Mouse (Mus musculus) E14TG2a.4 (cell line): ENCODE data around the gene Man1c1.

Source experiments
- CTCF ChIP-seq: conservative IDR thresholded peaks from 2 replicates; pipeline ENCODE4 v1.5.1; 2014; ENCODE audit warnings: low read length
- NANOG ChIP-seq: IDR thresholded peaks from 2 replicates; pipeline ENCODE4 v1.6.1; 2014; ENCODE audit warnings: borderline replicate concordance, low read length, mixed read lengths
- POU5F1 ChIP-seq: IDR thresholded peaks from 2 replicates; pipeline ENCODE4 v1.6.1; 2014; ENCODE audit warnings: low read length, borderline replicate concordance

GRCm38 (mm10) chr4:134603553-134603952, 100.5 kb downstream of the Man1c1 start:
- TF ChIP-seq CTCF: no peak
- no peak for TF ChIP-seq POU5F1
- no peak for TF ChIP-seq NANOG
